Mouse (Mus musculus) cerebellum, adult 9-11 months (tissue): ENCODE measurements around the gene Stab2.
A peak's percentile ranks its signal among the peaks of the same experiment; 100 is the strongest.

ENCODE experiments used
- DNase-seq: peaks from one replicate; pipeline ENCODE4 v3.0.0; 2022

Gene Stab2

DNA sequence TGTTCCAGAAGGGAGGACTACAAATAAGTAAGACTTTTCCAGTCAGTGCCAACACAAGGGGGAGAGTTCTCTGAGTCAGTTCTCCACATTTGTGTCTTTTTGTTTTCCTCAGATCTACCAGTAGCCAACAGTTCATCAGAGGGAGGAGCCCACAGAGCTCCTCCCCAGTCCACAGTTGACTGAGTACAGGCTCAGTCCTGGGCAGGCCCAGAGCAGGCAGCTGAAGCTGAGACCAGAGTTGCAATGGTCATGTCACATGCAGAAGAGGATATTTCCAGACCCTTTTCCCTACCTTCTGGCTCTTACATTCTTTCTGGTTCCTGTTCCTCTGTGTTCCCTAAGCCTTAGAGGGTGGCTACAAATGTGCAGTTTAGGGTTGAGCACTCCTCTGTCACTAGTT lies 118.4 kb downstream of the Stab2 start:
- DNase-seq, result no peak

DNA sequence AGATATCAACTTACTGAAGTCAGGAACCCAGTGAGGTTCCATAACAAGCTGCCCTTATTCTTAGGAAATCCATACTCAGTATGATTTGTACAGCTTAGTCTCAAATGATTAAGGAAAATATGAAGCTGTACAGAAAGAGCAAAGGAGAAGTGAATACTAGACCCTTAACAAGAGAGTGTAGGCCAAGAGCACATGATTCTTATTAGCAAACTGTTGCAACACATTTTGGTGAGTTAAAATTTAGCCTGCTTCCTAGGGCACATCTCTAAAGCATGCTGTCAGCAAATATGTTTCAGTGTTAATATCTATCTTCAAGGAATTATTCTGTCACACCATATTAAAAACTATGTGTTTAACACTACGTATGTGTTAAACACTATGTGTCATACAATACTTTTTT lies 121.4 kb downstream of the Stab2 start:
- DNase-seq, result no peak

GRCm38 (mm10) chr10:86881448-86881847 lies 126.4 kb downstream of the Stab2 start:
- no peak for DNase-seq

GRCm38 (mm10) chr10:86880071-86880806 lies 127.6 kb downstream of the Stab2 start:
- DNase-seq, result peak; percentile 52

DNA sequence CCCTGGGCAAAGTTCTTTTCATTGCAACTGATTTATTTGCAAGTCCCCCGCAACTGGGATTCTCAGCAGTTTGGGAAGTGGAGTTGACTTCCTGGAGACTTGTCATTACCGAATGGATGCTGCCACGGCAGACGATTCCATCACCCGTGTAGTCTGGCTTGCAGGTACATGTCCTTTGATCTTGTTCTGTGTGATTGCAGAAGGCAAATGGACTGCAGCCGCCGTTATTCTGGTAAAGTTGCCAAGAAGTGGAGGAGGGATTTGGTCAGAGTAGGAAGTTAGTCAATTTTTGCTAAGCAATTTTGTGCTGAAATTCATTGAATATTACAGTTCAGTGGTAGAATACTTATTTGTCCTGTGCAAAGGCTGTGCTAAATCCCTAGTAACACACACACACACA lies 129.1 kb downstream of the Stab2 start:
- DNase-seq, result no peak

- DNase-seq, result peak; percentile 4
Measured at GRCm38 (mm10) chr10:86872591-86872990, 135.2 kb downstream of the Stab2 start.

- DNase-seq, result no peak
Measured at GRCm38 (mm10) chr10:86872121-86872520, 135.7 kb downstream of the Stab2 start.

DNA sequence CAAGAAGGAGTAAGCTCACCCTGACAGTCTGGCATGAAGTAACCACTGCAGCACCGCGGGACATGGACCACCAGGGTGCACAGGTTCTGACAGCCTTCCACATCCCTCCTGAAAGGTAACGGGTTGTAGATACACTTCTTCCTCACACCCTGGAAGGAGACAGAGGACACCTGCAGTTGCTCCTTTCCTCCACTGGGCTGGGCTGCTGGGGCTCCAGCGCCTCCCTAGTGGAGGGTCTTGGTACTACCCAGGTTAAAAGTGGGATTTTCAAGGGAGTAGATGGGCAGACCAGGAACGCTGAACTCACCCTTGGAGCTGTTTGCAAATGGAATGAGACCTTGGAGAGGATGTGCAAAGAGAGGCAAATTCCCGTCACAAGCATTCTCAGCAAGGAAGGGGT lies 144.4 kb downstream of the Stab2 start:
- no peak for DNase-seq

DNA sequence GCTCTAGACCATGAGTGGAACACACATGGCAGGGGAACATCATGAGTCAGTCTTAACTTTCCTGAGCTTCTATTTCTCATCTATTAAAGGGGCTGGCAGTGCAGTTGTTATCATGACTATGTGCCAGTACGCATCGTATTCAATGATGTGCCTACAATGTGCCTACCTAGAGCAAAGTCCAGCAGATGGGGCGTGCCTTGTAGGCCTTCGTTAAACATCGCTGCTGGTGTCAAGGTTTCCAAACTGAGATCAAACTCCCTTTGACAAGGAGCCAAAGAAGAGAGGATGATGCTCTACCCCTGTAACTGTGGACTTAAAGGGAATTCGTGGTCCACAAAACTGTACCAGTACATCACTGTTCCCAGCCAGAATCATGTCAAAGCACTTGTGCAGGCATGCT lies 145.3 kb downstream of the Stab2 start:
- no peak for DNase-seq

- DNase-seq, result no peak
Measured at GRCm38 (mm10) chr10:86860396-86860795, 147.4 kb downstream of the Stab2 start.

GRCm38 (mm10) chr10:86853433-86853832 lies 154.4 kb downstream of the Stab2 start:
- DNase-seq, result no peak

- DNase-seq, result no peak
Measured at GRCm38 (mm10) chr10:86852160-86852559, 155.7 kb downstream of the Stab2 start.

- no peak for DNase-seq
Measured at GRCm38 (mm10) chr10:86849508-86849907, 158.3 kb downstream of the Stab2 start.

DNA sequence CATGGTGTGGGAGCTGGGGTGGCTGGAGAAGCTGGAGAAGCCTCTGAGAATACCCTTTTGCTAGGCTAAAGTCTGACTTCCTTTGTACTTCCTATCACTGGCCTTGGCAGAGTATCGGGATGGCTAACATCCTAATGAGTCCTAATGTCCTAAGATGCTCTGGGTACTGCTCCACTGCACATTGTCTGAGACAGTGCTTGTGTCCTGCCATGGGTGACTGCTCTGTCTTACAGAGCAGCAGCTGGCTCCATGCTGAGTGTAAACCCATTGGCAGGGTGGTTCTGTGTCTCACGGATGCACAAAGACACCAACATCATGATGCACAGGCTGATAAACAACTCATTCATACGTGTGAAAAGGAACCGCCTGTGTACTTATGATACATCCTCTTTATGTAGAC lies 158.7 kb downstream of the Stab2 start:
- no peak for DNase-seq

DNA sequence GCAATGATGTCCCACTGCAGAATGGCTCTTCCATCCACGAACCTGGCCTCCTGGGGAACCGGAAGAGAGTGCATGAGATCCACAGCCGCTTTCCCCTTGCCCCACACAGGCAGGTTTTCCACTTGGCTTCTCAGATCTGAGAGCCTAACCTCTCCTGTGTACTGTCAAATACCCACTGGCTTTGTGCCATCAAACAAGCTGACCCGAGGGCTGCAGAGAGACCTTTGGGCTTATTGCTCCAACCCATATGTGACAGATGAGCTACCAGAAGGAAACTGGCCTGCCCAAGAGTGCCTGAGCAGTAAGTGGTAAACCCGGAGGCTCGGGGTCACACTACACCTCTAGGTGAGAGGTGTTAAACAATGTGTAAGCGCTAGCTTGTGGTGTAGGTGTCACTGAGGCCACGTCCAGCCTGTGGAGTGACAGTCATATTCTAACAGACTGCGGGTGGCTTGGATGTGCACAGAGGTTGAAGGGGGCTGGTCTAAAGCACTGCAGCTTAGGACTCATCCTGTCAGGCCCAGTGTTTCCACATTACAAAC lies 160.8 kb downstream of the Stab2 start:
- DNase-seq, result no peak

- no peak for DNase-seq
Measured at GRCm38 (mm10) chr10:86842659-86843058, 165.2 kb downstream of the Stab2 start.

- DNase-seq, result no peak
Measured at GRCm38 (mm10) chr10:86838827-86839226, 169.0 kb downstream of the Stab2 start.

- no peak for DNase-seq
Measured at GRCm38 (mm10) chr10:86836784-86837183, 171.0 kb downstream of the Stab2 start.

GRCm38 (mm10) chr10:86829515-86829914 lies 178.3 kb downstream of the Stab2 start:
- DNase-seq, result no peak

GRCm38 (mm10) chr10:86828221-86829135 lies 179.3 kb downstream of the Stab2 start:
- no peak for DNase-seq

DNA sequence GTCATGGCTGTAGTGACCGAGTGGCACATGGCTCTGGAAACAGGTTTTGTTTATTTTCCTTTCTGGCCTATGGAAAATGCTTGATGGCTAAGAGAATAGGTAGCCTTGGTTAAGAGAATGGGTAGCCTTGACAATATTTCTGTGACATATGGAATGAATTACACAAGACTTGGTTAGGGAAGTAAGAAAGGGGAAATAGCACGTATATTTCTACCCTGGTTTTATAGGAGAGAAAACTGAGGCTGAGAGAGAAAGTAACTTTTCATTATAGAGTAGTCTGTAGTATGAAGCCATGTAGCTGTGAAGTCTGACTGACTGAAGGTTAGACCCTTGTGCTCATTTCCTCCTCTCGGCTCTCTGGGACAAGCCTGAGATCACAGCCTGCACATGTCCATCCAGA lies 180.9 kb downstream of the Stab2 start:
- no peak for DNase-seq

- DNase-seq, result peak; percentile 81
Measured at GRCm38 (mm10) chr10:86825871-86826522, 181.8 kb downstream of the Stab2 start.

DNA sequence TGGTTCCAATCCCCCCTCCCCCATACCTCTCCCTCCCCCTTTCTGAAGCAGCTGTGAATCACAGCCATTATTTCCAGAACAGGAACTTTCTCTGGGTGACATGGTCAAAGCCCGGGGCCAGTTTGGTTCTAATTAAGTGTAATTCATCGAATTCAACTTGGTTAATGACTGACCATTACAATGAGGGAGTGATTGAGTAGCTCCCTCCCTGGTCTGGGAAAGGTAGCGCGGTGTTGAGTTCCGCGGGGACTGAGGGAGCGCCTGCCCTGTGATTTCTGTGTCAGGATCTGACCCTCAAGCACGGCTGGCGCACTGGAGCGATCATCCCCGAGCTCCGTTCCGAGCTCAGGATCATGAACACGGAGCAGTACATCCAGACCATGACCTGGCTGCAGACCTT lies 183.0 kb downstream of the Stab2 start:
- no peak for DNase-seq
